Mouse (Mus musculus): ENCODE data around the gene Gmpr. TPM values are rescaled to one million over a fixed set of nuclear protein-coding genes. Genes with fewer than 3 reads are reported as not detected.

Gmpr gene
- polyA plus RNA-seq, 1 experiment from 2014 or later, result 19.5 TPM

DNA sequence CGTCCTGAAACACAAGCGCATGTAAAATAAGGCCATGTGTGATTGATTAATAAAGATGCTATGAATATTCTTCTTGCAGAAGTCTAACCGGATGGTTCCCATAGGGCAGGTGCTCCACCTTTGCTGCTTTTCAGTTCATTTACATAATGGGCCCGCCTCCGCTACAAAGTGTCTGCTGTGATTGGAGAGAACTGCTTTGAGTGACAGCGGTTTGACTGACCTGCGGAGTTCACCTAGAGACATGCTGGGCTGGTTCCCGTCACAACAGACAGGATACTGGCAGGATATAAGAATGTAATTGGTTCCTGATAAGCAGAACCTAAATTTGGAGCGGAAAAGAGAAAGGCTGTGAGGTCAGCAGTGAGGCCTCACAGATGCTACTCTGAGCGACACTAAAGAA lies 13.4 kb upstream of the Gmpr start:
- no peak overlapping the region for H3K27ac ChIP-seq (ENCODE audit: low read depth, low read length)
- no peak overlapping the region for H3K4me3 ChIP-seq (ENCODE audit: low read depth, low read length)
- H3K27me3 ChIP-seq (ENCODE audit: control insufficient read depth, insufficient read depth, low read length), result no peaks in the 10 kb centered on the region
- no peak overlapping the region for H3K9ac ChIP-seq (ENCODE audit: low read length)
- DNase-seq (ENCODE audit: low spot score, missing footprints) (no peak), ATAC-seq (ENCODE audit: low FRiP score) (no peak)
- no peaks in the 10 kb centered on the region for H3K4me1 ChIP-seq (ENCODE audit: control insufficient read depth, insufficient read depth, low read length)
- H3K36me3 ChIP-seq (ENCODE audit: control insufficient read depth, insufficient read depth, low read length), result no peaks in the 10 kb centered on the region
- no peaks in the 10 kb centered on the region for H3K9me3 ChIP-seq (ENCODE audit: control insufficient read depth, low read length)
- H3K4me2 ChIP-seq, result peak overlapping the region; percentile 19; the same call in 1 of the 2 replicates
- 41% methylated on average over 10 of the region's 10 CpGs for WGBS

DNA sequence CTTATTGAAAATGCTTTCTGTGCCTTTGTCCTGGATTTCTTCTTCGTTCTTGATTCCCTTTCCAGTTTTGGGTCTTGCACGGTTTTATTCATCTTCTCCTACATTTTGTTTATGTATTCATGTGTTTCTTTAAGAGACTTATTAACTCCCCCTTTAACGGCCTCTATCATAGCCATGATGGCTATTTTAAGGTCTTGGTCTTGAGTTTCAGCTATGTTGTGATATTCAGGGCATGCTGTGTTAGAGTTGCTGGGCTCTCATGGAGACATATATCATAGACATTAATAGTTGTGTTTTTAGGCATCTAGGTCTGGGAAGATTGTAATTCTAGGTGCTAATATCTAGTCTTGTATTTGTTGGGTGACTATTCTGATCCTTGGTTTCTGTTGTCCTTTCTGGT lies 8.6 kb upstream of the Gmpr start:
- H3K27ac ChIP-seq (ENCODE audit: low read depth, low read length), result no peak overlapping the region
- no peak overlapping the region for H3K9ac ChIP-seq (ENCODE audit: low read length)
- DNase-seq (ENCODE audit: low spot score, missing footprints) (no peak), ATAC-seq (ENCODE audit: low FRiP score) (no peak)
- H3K4me3 ChIP-seq (ENCODE audit: low read depth, low read length), result no peak overlapping the region
- no peaks in the 10 kb centered on the region for H3K27me3 ChIP-seq (ENCODE audit: control insufficient read depth, insufficient read depth, low read length)
- no peaks in the 10 kb centered on the region for H3K4me1 ChIP-seq (ENCODE audit: control insufficient read depth, insufficient read depth, low read length)
- no peaks in the 10 kb centered on the region for H3K9me3 ChIP-seq (ENCODE audit: control insufficient read depth, low read length)
- no peak overlapping the region for H3K4me2 ChIP-seq
- whole genome bisulfite sequencing, result 95% methylated on average over 3 of the region's 3 CpGs
- no peaks in the 10 kb centered on the region for H3K36me3 ChIP-seq (ENCODE audit: control insufficient read depth, insufficient read depth, low read length)

DNA sequence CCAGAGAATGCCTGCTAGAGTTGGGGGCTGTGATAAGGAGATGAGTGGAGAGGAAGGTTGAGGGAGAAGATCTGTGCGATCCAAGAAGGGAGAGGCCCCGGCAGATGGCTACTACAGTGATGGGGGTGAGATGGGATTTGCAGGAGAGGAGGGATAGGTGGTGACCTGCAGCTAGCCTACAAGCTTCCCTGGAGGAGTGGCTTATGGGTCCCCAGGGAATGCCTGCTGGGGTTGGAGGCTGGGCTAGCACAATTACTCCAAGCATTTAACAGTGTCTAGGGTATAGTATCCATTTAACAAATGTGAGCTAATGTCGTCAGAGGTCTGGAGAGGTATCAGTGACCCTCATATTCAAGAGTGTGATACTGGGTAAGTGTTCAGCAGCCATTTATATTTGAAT lies 7.9 kb upstream of the Gmpr start:
- no peak overlapping the region for H3K9ac ChIP-seq (ENCODE audit: low read length)
- H3K36me3 ChIP-seq (ENCODE audit: control insufficient read depth, insufficient read depth, low read length), result no peaks in the 10 kb centered on the region
- WGBS, result 88% methylated on average over 3 of the region's 3 CpGs
- DNase-seq (ENCODE audit: low spot score, missing footprints) (no peak), ATAC-seq (ENCODE audit: low FRiP score) (no peak)
- H3K4me3 ChIP-seq (ENCODE audit: low read depth, low read length), result no peak overlapping the region
- H3K9me3 ChIP-seq (ENCODE audit: control insufficient read depth, low read length), result no peaks in the 10 kb centered on the region
- no peaks in the 10 kb centered on the region for H3K27me3 ChIP-seq (ENCODE audit: control insufficient read depth, insufficient read depth, low read length)
- no peaks in the 10 kb centered on the region for H3K4me1 ChIP-seq (ENCODE audit: control insufficient read depth, insufficient read depth, low read length)
- H3K27ac ChIP-seq (ENCODE audit: low read depth, low read length), result no peak overlapping the region
- no peak overlapping the region for H3K4me2 ChIP-seq

DNA sequence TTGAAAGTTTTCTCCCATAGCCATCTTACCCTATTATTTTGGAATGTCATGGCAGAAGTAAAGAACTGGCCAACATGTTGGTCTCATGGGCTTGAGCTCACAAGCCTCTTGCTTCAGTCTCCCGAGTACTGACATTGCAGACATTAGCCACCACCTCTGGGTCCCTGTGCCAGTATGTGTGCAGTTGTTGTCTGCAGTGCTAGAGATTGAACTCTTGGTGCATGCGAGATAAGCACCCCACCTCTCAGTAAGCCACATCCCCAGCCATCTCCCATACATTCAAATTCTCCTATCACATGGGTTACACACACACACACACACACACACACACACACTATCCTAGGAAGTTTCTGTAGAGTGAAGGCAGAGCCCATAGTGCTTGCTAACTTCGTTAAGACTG lies 7.3 kb upstream of the Gmpr start:
- no peak overlapping the region for H3K4me2 ChIP-seq
- no peaks in the 10 kb centered on the region for H3K27me3 ChIP-seq (ENCODE audit: control insufficient read depth, insufficient read depth, low read length)
- H3K4me1 ChIP-seq (ENCODE audit: control insufficient read depth, insufficient read depth, low read length), result no peaks in the 10 kb centered on the region
- 82% methylated on average over 3 of the region's 3 CpGs for WGBS
- no peak for DNase-seq (ENCODE audit: low spot score, missing footprints)
- no peak overlapping the region for H3K27ac ChIP-seq (ENCODE audit: low read depth, low read length)
- ATAC-seq (ENCODE audit: low FRiP score), result no peak
- H3K9me3 ChIP-seq (ENCODE audit: control insufficient read depth, low read length), result no peaks in the 10 kb centered on the region
- no peak overlapping the region for H3K4me3 ChIP-seq (ENCODE audit: low read depth, low read length)
- no peaks in the 10 kb centered on the region for H3K36me3 ChIP-seq (ENCODE audit: control insufficient read depth, insufficient read depth, low read length)
- no peak overlapping the region for H3K9ac ChIP-seq (ENCODE audit: low read length)

- Histone ChIP-seq H3K9ac (ENCODE audit: low read length) (no peak overlapping the region), H3K4me2 (no peak overlapping the region), H3K27ac (ENCODE audit: low read depth, low read length) (no peak overlapping the region), H3K4me1 (ENCODE audit: control insufficient read depth, insufficient read depth, low read length) (no peaks in the 10 kb centered on the region), H3K36me3 (ENCODE audit: control insufficient read depth, insufficient read depth, low read length) (no peaks in the 10 kb centered on the region), H3K27me3 (ENCODE audit: control insufficient read depth, insufficient read depth, low read length) (no peaks in the 10 kb centered on the region), H3K9me3 (ENCODE audit: control insufficient read depth, low read length) (no peaks in the 10 kb centered on the region), H3K4me3 (ENCODE audit: low read depth, low read length) (no peak overlapping the region)
- DNase-seq (ENCODE audit: low spot score, missing footprints) (no peak), ATAC-seq (ENCODE audit: low FRiP score) (no peak)
- WGBS, result 89% methylated on average over 5 of the region's 5 CpGs
Measured at GRCm38 (mm10) chr13:45502791-45503190, 4.5 kb upstream of the Gmpr start.

GRCm38 (mm10) chr13:45505546-45505945 lies 1.7 kb upstream of the Gmpr start:
- no peaks in the 10 kb centered on the region for H3K9me3 ChIP-seq (ENCODE audit: control insufficient read depth, low read length)
- WGBS, result 94% methylated on average over 3 of the region's 3 CpGs
- H3K4me3 ChIP-seq (ENCODE audit: low read depth, low read length), result no peak overlapping the region
- H3K27me3 ChIP-seq (ENCODE audit: control insufficient read depth, insufficient read depth, low read length), result no peaks in the 10 kb centered on the region; the same call in 1 of the 2 replicates
- no peak for ATAC-seq (ENCODE audit: low FRiP score)
- no peak overlapping the region for H3K27ac ChIP-seq (ENCODE audit: low read depth, low read length)
- H3K4me2 ChIP-seq, result no peak overlapping the region
- no peaks in the 10 kb centered on the region for H3K36me3 ChIP-seq (ENCODE audit: control insufficient read depth, insufficient read depth, low read length)
- no peak for DNase-seq (ENCODE audit: low spot score, missing footprints)
- 0 out of 2 replicates have a peak, but pooled peaks cover 2% of the 10 kb centered on the region for H3K4me1 ChIP-seq (ENCODE audit: control insufficient read depth, insufficient read depth, low read length)
- no peak overlapping the region for H3K9ac ChIP-seq (ENCODE audit: low read length)

- peak overlapping the region; percentile 90 for H3K4me2 ChIP-seq
- H3K4me1 ChIP-seq (ENCODE audit: control insufficient read depth, insufficient read depth, low read length), result peaks cover 4% of the 10 kb centered on the region; the same call in 1 of the 2 replicates
- DNase-seq (ENCODE audit: low spot score, missing footprints) (no peak), ATAC-seq (ENCODE audit: low FRiP score) (peak; percentile 67)
- no peak overlapping the region for H3K27ac ChIP-seq (ENCODE audit: low read depth, low read length)
- peak overlapping the region; percentile 54 for H3K4me3 ChIP-seq (ENCODE audit: low read depth, low read length)
- no peaks in the 10 kb centered on the region; the same call in 1 of the 2 replicates for H3K27me3 ChIP-seq (ENCODE audit: control insufficient read depth, insufficient read depth, low read length)
- H3K9ac ChIP-seq (ENCODE audit: low read length), result peak overlapping the region; percentile 39; the same call in 1 of the 2 replicates
- H3K36me3 ChIP-seq (ENCODE audit: control insufficient read depth, insufficient read depth, low read length), result no peaks in the 10 kb centered on the region
- no peaks in the 10 kb centered on the region for H3K9me3 ChIP-seq (ENCODE audit: control insufficient read depth, low read length)
- 4% methylated on average over 8 of the region's 8 CpGs for WGBS
Measured at GRCm38 (mm10) chr13:45508495-45508894, 1.3 kb downstream of the Gmpr start.

GRCm38 (mm10) chr13:45509366-45509765 lies 2.1 kb downstream of the Gmpr start:
- H3K9ac ChIP-seq (ENCODE audit: low read length), result no peak overlapping the region
- DNase-seq (ENCODE audit: low spot score, missing footprints) (no peak), ATAC-seq (ENCODE audit: low FRiP score) (no peak)
- H3K36me3 ChIP-seq (ENCODE audit: control insufficient read depth, insufficient read depth, low read length), result no peaks in the 10 kb centered on the region
- WGBS, result 67% methylated on average over 6 of the region's 6 CpGs
- no peak overlapping the region for H3K4me2 ChIP-seq
- H3K4me3 ChIP-seq (ENCODE audit: low read depth, low read length), result no peak overlapping the region
- no peak overlapping the region for H3K27ac ChIP-seq (ENCODE audit: low read depth, low read length)
- H3K9me3 ChIP-seq (ENCODE audit: control insufficient read depth, low read length), result no peaks in the 10 kb centered on the region
- peaks cover 4% of the 10 kb centered on the region; the same call in 1 of the 2 replicates for H3K4me1 ChIP-seq (ENCODE audit: control insufficient read depth, insufficient read depth, low read length)
- H3K27me3 ChIP-seq (ENCODE audit: control insufficient read depth, insufficient read depth, low read length), result no peaks in the 10 kb centered on the region; the same call in 1 of the 2 replicates

- H3K27me3 ChIP-seq (ENCODE audit: control insufficient read depth, insufficient read depth, low read length), result no peaks in the 10 kb centered on the region; the same call in 1 of the 2 replicates
- WGBS, result 87% methylated on average over 6 of the region's 6 CpGs
Measured at GRCm38 (mm10) chr13:45511706-45512435, 4.6 kb downstream of the Gmpr start.

More at GRCm38 (mm10) chr13:45511706-45512435, 4.6 kb downstream of the Gmpr start:
- no peak overlapping the region for H3K4me3 ChIP-seq (ENCODE audit: low read depth, low read length)
- no peak overlapping the region for H3K27ac ChIP-seq (ENCODE audit: low read depth, low read length)
- no peak for ATAC-seq (ENCODE audit: low FRiP score)
- H3K9ac ChIP-seq (ENCODE audit: low read length), result no peak overlapping the region
- no peaks in the 10 kb centered on the region for H3K36me3 ChIP-seq (ENCODE audit: control insufficient read depth, insufficient read depth, low read length)
- H3K4me2 ChIP-seq, result no peak overlapping the region
- no peak for DNase-seq (ENCODE audit: low spot score, missing footprints)
- H3K9me3 ChIP-seq (ENCODE audit: control insufficient read depth, low read length), result no peaks in the 10 kb centered on the region
- H3K4me1 ChIP-seq (ENCODE audit: control insufficient read depth, insufficient read depth, low read length), result peaks cover 10% of the 10 kb centered on the region
